Mouse (Mus musculus) heart, adult 2 months (tissue): ENCODE data around the gene Zzef1.

ENCODE experiments used
- CTCF ChIP-seq: fragments of 200-600 bp; IDR thresholded peaks from 2 replicates; pipeline ENCODE4 v1.8.1; 2022; ENCODE audit warnings: antibody characterized with exemption, mild to moderate bottlenecking, moderate library complexity
- EP300 ChIP-seq: fragments of 200-500 bp; IDR thresholded peaks from 2 replicates; pipeline ENCODE4 v1.6.1; 2011; ENCODE audit warnings: low read depth, low read length, control low read depth; ENCODE audit not compliant: insufficient read depth
- POLR2A ChIP-seq: fragments of 200-500 bp; IDR thresholded peaks from 2 replicates; pipeline ENCODE4 v1.6.1; 2011; ENCODE audit warnings: mild to moderate bottlenecking, low read depth, low read length, control low read depth; ENCODE audit not compliant: insufficient read depth

GRCm38 (mm10) chr11:72923116-72923515 is 127.1 kb downstream of the Zzef1 start:
- TF ChIP-seq CTCF (no peak), EP300 (no peak), POLR2A (no peak)
